Mouse (Mus musculus) neural tube, embryonic 15.5 days (tissue): Measurements from ENCODE around the gene Ap3d1. TPM values are rescaled to one million over a fixed set of nuclear protein-coding genes. Genes with fewer than 3 reads are reported as not detected.

Source experiments
- ATAC-seq: fragments of 200-750 bp; cut with Nextera tagmentation; 2 replicates; pipeline ENCODE4 v1.8.0; 2017; ENCODE audit warnings: mild to moderate bottlenecking, moderate TSS enrichment, moderate library complexity; ENCODE audit not compliant: low FRiP score
- H3K27ac ChIP-seq: fragments of 300-500 bp; sonication (generic); replicated peaks from 2 replicates; pipeline ENCODE4 v1.5.1; 2015; ENCODE audit warnings: mild to moderate bottlenecking, inconsistent platforms
- H3K27me3 ChIP-seq: fragments of 300-500 bp; sonication (generic); replicated peaks from 2 replicates; pipeline ENCODE4 v1.6.1; 2015; ENCODE audit warnings: inconsistent platforms
- H3K36me3 ChIP-seq: fragments of 300-500 bp; sonication (generic); 2 replicates; pipeline ENCODE4 v1.6.1; 2015; ENCODE audit warnings: inconsistent platforms
- H3K4me1 ChIP-seq: fragments of 300-500 bp; sonication (generic); 2 replicates; pipeline ENCODE4 v1.6.1; 2015; ENCODE audit warnings: inconsistent platforms
- H3K4me2 ChIP-seq: fragments of 300-500 bp; sonication (generic); 2 replicates; pipeline ENCODE4 v1.6.1; 2015; ENCODE audit warnings: inconsistent platforms, mild to moderate bottlenecking, moderate library complexity
- H3K4me3 ChIP-seq: fragments of 300-500 bp; sonication (generic); replicated peaks from 2 replicates; pipeline ENCODE4 v1.5.1; 2015; ENCODE audit warnings: mild to moderate bottlenecking, inconsistent platforms
- H3K9ac ChIP-seq: fragments of 300-500 bp; sonication (generic); replicated peaks from 2 replicates; pipeline ENCODE4 v1.6.1; 2015; ENCODE audit warnings: mild to moderate bottlenecking, inconsistent platforms
- H3K9me3 ChIP-seq: fragments of 300-500 bp; sonication (generic); replicated peaks from 2 replicates; pipeline ENCODE4 v1.6.1; 2016; ENCODE audit warnings: inconsistent platforms
- WGBS: fragments of 180-500 bp; shearing (Covaris S2); methylation state at CpG from one replicate; pipeline ENCODE4 v1.1.7; 2015; ENCODE audit warnings: mixed read lengths; 5-methylcytosine and 5-hydroxymethylcytosine counted together
- polyA plus RNA-seq: library from polyadenylated mRNA; unstranded; fragments of >200 nt; fragmentation: Nextera tagmentation; extraction: Ambion mirVana; gene quantifications from 2 replicates; pipeline ENCODE4 v1.2.1, GENCODE M21; 2015

Ap3d1 gene
- 108 and 115 TPM in 2 replicates for polyA plus RNA-seq

- 2% methylated on average over 25 of the region's 25 CpGs for WGBS
- H3K27ac ChIP-seq, result peak within 1 kb of the TSS; percentile 89
- peaks cover 43% of the 10 kb centered on the region for H3K4me1 ChIP-seq
- peak within 1 kb of the TSS; percentile 97 for H3K4me2 ChIP-seq
- no peaks in the 10 kb centered on the region for H3K9me3 ChIP-seq
- H3K4me3 ChIP-seq, result peak within 1 kb of the TSS; percentile 99
- ATAC-seq, result peak; percentile 99
- peak within 1 kb of the TSS; percentile 99 for H3K9ac ChIP-seq
- H3K27me3 ChIP-seq, result 0 out of 2 replicates have a peak, but pooled peaks cover 4% of the 10 kb centered on the region
- 0 out of 2 replicates have a peak, but pooled peaks cover 2% of the 10 kb centered on the region for H3K36me3 ChIP-seq
Observed at GRCm38 (mm10) chr10:80742180-80742978, at the start of gene Ap3d1. Ap3d1 (minus strand) TSS chr10:80742264.

GRCm38 (mm10) chr10:80791476-80792174, 49.6 kb upstream of the Ap3d1 start:
- Histone ChIP-seq H3K27me3 (no peaks in the 10 kb centered on the region), H3K4me2 (no peak overlapping the region), H3K9me3 (no peaks in the 10 kb centered on the region), H3K9ac (no peak overlapping the region), H3K36me3 (peaks cover 93% of the 10 kb centered on the region), H3K4me1 (peaks cover 12% of the 10 kb centered on the region), H3K4me3 (no peak overlapping the region), H3K27ac (no peak overlapping the region)
- ATAC-seq, result no peak
- 87% methylated on average over 33 of the region's 33 CpGs for WGBS

- peaks cover 5% of the 10 kb centered on the region; the same call in 1 of the 2 replicates for H3K4me1 ChIP-seq
- no peak for ATAC-seq
- H3K4me2 ChIP-seq, result no peak overlapping the region
- H3K9ac ChIP-seq, result no peak overlapping the region
- peaks cover 93% of the 10 kb centered on the region for H3K36me3 ChIP-seq
- no peak overlapping the region for H3K4me3 ChIP-seq
- H3K27me3 ChIP-seq, result no peaks in the 10 kb centered on the region
- no peaks in the 10 kb centered on the region for H3K9me3 ChIP-seq
- WGBS, result 93% methylated on average over 19 of the region's 19 CpGs
- H3K27ac ChIP-seq, result no peak overlapping the region
Observed at GRCm38 (mm10) chr10:80790761-80791404, 48.8 kb upstream of the Ap3d1 start.

GRCm38 (mm10) chr10:80787517-80787916, 45.5 kb upstream of the Ap3d1 start:
- Histone ChIP-seq H3K36me3 (peaks cover 96% of the 10 kb centered on the region), H3K4me1 (no peaks in the 10 kb centered on the region), H3K27me3 (no peaks in the 10 kb centered on the region), H3K4me2 (no peak overlapping the region), H3K27ac (no peak overlapping the region), H3K9me3 (no peaks in the 10 kb centered on the region), H3K9ac (no peak overlapping the region), H3K4me3 (no peak overlapping the region)
- 90% methylated on average over 2 of the region's 2 CpGs for WGBS
- no peak for ATAC-seq

- Histone ChIP-seq H3K36me3 (peaks cover 96% of the 10 kb centered on the region), H3K27ac (no peak overlapping the region), H3K4me2 (no peak overlapping the region), H3K9ac (no peak overlapping the region), H3K27me3 (no peaks in the 10 kb centered on the region), H3K4me1 (no peaks in the 10 kb centered on the region), H3K9me3 (no peaks in the 10 kb centered on the region), H3K4me3 (no peak overlapping the region)
- ATAC-seq, result no peak
- WGBS, result 97% methylated on average over 11 of the region's 11 CpGs
Observed at GRCm38 (mm10) chr10:80785963-80786362, 43.9 kb upstream of the Ap3d1 start.

- no peak overlapping the region for H3K4me3 ChIP-seq
- WGBS, result 78% methylated on average over 12 of the region's 12 CpGs
- peaks cover 96% of the 10 kb centered on the region for H3K36me3 ChIP-seq
Observed at GRCm38 (mm10) chr10:80784871-80785270, 42.8 kb upstream of the Ap3d1 start.

GRCm38 (mm10) chr10:80784302-80784701, 42.2 kb upstream of the Ap3d1 start:
- no peaks in the 10 kb centered on the region for H3K9me3 ChIP-seq

More at GRCm38 (mm10) chr10:80784871-80785270, 42.8 kb upstream of the Ap3d1 start:
- H3K4me2 ChIP-seq, result no peak overlapping the region
- no peak overlapping the region for H3K9ac ChIP-seq
- H3K27ac ChIP-seq, result no peak overlapping the region
- H3K9me3 ChIP-seq, result no peaks in the 10 kb centered on the region
- no peaks in the 10 kb centered on the region for H3K27me3 ChIP-seq
- H3K4me1 ChIP-seq, result no peaks in the 10 kb centered on the region
- ATAC-seq, result no peak

GRCm38 (mm10) chr10:80779565-80779964, 37.5 kb upstream of the Ap3d1 start:
- H3K4me1 ChIP-seq, result no peaks in the 10 kb centered on the region
- no peak overlapping the region for H3K9ac ChIP-seq
- H3K4me3 ChIP-seq, result no peak overlapping the region
- H3K36me3 ChIP-seq, result peaks cover 97% of the 10 kb centered on the region
- ATAC-seq, result no peak
- H3K4me2 ChIP-seq, result no peak overlapping the region
- H3K9me3 ChIP-seq, result no peaks in the 10 kb centered on the region
- no peak overlapping the region for H3K27ac ChIP-seq
- no peaks in the 10 kb centered on the region for H3K27me3 ChIP-seq

More at GRCm38 (mm10) chr10:80784302-80784701, 42.2 kb upstream of the Ap3d1 start:
- H3K27me3 ChIP-seq, result no peaks in the 10 kb centered on the region
- no peak overlapping the region for H3K4me2 ChIP-seq
- no peaks in the 10 kb centered on the region for H3K4me1 ChIP-seq
- H3K27ac ChIP-seq, result no peak overlapping the region
- WGBS, result 98% methylated on average over 2 of the region's 2 CpGs
- H3K36me3 ChIP-seq, result peaks cover 97% of the 10 kb centered on the region
- H3K9ac ChIP-seq, result no peak overlapping the region
- H3K4me3 ChIP-seq, result no peak overlapping the region
- no peak for ATAC-seq

- Histone ChIP-seq H3K4me1 (0 out of 2 replicates have a peak, but pooled peaks cover 6% of the 10 kb centered on the region), H3K27ac (no peak overlapping the region), H3K4me2 (no peak overlapping the region), H3K9ac (no peak overlapping the region), H3K36me3 (peaks cover 97% of the 10 kb centered on the region), H3K27me3 (no peaks in the 10 kb centered on the region), H3K4me3 (no peak overlapping the region), H3K9me3 (no peaks in the 10 kb centered on the region)
- ATAC-seq, result no peak
- WGBS, result 97% methylated on average over 5 of the region's 5 CpGs
Observed at GRCm38 (mm10) chr10:80777123-80777522, 35.1 kb upstream of the Ap3d1 start.

GRCm38 (mm10) chr10:80776358-80776869, 34.4 kb upstream of the Ap3d1 start:
- H3K27me3 ChIP-seq, result no peaks in the 10 kb centered on the region
- no peak overlapping the region for H3K4me3 ChIP-seq
- peaks cover 97% of the 10 kb centered on the region for H3K36me3 ChIP-seq
- WGBS, result 92% methylated on average over 6 of the region's 6 CpGs
- H3K4me2 ChIP-seq, result no peak overlapping the region
- 0 out of 2 replicates have a peak, but pooled peaks cover 6% of the 10 kb centered on the region for H3K4me1 ChIP-seq
- no peak overlapping the region for H3K27ac ChIP-seq
- H3K9me3 ChIP-seq, result no peaks in the 10 kb centered on the region
- no peak for ATAC-seq
- H3K9ac ChIP-seq, result no peak overlapping the region

- Histone ChIP-seq H3K27me3 (no peaks in the 10 kb centered on the region), H3K9ac (no peak overlapping the region), H3K4me1 (0 out of 2 replicates have a peak, but pooled peaks cover 6% of the 10 kb centered on the region), H3K4me2 (no peak overlapping the region), H3K36me3 (peaks cover 97% of the 10 kb centered on the region), H3K4me3 (no peak overlapping the region), H3K27ac (no peak overlapping the region), H3K9me3 (no peaks in the 10 kb centered on the region)
- ATAC-seq, result no peak
- 96% methylated on average over 4 of the region's 4 CpGs for WGBS
Observed at GRCm38 (mm10) chr10:80775731-80776130, 33.7 kb upstream of the Ap3d1 start.
